Mouse (Mus musculus) lung, postnatal 4 days (tissue): Measurements from ENCODE around the gene Tead2.

Experiments
- DNase-seq, 2 experiments: peaks; one replicate each; pipeline ENCODE4 v3.0.0; 2021

Gene Tead2

DNA sequence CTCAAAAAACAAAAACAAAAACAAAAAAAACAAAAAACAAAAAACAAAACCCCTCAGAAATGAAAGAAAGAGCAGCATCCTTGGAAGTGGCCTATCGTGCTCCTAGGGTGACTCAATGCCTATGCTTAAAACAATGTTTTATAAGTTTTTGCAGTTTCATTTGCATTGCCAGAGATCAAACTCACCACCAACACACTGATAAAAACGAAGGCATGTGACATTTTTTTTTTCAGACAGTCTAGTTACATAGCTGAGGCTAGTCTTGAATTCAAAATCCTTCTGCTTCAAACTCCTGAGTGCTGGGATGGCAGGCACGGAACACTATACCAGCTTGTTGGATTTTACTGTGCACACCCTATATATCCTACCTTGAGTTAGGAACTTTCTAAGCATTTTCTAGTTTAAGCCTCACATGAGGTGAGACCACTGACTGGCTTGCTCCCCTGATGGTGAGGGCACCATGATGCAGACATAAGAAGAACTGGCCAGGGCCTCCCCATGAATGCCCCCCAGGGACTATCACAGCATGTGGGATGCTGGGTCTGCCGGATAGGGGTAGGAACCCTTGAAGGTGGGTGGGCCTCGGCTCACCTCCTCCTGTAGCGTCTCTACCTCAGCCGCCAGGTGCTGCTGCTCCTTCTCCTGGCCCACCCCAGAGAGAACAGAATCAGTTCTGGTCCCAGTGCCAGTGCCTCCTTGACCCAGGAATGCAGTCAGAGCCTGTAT is 22.8 kb upstream of the Tead2 start:
- no peak for DNase-seq

DNA sequence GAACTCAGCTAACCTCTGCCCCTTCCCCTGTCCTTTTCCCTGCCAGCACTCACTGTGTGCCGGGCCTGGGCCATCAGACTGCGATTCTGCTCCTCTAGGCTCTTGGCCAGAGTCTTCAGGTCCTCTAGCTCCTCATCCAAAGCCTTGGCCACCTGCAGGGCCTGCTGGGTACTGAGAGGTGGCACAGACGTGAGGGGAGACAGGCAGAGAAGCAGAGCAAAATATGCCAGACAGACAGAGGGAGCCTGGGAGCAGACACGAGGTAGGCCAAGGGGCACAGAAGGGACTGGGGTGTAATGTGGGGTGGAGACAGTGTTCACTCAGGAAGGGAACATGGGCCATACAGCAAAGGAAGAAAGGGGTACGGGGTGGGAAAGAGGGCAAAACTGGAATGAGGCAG is 22.1 kb upstream of the Tead2 start:
- no peak for DNase-seq

GRCm38 (mm10) chr7:45193871-45194785 is 21.4 kb upstream of the Tead2 start:
- DNase-seq = no peak

DNA sequence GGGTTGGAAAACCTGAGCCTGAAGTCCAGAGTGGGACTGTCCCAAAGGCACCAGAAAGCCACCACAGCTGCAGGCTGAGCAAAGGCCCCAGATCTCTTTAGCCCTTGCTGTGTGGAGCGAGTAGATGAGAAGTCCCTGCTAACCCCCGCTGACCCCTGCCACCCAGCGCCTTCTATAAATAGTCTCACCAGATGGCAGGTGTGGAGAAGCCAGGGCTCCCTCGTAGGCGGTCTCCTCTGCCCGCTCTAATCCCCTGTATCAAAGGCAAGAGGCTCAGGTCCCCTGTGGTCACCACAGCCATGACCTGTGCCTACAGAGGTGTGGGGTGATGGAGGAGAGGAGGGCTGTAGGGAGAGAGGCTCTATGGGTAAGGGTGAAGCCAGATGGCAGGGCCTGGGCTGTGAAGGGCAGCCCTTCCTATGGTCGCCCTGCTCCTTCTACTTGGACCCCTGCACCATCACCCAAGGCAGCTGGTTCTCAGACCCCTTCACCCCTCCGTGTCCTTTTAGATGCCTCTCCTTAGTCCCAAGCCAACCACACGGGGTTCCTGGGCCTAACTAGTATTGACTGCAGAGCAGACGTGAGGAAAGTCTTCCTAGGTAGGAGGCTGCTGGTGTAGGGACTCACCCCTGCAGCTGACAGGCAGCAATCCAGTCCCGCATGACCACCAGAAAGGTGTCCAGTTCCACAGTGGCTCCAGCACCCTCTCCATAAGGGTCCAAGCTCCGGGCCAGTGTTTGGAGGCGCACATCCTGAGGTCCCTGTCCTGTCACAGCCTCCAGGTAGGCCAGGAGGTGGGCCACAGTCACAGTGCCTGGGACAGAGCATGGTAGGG is 20.0 kb upstream of the Tead2 start:
- DNase-seq = no peak

GRCm38 (mm10) chr7:45196176-45196535 is 19.4 kb upstream of the Tead2 start:
- no peak for DNase-seq

GRCm38 (mm10) chr7:45196994-45197393 is 18.6 kb upstream of the Tead2 start:
- DNase-seq = no peak

DNA sequence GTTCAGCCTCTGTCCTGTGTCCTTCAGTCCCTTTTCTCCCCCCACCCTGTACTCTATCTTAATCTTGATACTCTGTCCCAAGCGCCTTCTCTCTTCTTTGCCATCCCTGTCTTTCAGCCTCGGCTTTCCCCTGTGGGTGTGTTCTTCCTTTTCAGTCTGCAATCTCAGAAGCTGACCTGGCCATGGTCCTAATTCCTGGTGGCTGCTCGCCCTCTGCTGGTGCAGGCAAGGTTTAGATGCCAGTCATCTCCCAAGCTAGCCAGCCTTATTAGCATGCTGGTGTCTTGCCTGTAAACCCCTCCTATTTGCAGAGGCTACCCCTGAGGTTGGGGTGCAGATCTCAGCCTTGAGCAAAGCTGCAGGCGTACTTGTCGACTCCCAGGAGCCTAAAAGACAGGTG is 17.1 kb upstream of the Tead2 start:
- peak; percentile 77 to 80 for DNase-seq

DNA sequence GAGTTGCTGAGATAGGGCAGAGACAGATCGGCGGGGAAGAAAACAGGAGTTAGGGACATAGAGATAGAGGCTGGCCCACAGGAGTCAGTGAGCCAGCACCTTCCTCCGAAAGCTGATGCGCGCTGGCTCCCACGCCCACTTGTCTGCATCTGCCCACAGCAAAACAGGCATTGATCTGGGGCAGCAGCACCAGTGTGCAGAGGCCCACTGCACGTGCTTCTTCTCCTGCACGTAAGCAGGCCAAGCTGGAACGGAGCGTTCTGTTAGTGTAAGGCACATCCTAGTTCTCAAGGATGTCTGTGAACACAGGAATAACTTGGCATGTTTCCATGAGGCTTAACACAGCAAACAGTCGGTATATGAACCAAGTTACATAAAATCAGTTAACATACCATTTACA is 16.6 kb upstream of the Tead2 start:
- DNase-seq = no peak

DNA sequence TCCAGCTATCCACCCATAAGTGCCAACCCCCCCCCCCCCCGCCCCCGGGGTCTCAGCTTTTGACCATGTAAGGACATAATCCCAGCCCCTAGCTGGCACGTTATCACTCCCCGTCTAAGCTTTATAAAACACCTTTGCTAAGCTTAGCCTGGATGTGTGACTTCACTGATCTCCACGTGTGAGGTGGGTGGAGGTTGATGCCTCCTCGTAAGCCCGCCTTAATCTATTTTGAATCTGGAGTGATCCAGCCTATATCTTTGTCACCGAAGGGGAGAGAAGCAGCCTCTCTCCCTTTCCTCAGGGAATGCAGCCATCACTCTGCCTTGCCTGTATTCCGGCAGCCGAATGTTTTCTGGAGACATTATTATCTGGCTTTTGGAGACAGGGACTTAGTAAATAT is 12.9 kb upstream of the Tead2 start:
- no peak for DNase-seq

DNA sequence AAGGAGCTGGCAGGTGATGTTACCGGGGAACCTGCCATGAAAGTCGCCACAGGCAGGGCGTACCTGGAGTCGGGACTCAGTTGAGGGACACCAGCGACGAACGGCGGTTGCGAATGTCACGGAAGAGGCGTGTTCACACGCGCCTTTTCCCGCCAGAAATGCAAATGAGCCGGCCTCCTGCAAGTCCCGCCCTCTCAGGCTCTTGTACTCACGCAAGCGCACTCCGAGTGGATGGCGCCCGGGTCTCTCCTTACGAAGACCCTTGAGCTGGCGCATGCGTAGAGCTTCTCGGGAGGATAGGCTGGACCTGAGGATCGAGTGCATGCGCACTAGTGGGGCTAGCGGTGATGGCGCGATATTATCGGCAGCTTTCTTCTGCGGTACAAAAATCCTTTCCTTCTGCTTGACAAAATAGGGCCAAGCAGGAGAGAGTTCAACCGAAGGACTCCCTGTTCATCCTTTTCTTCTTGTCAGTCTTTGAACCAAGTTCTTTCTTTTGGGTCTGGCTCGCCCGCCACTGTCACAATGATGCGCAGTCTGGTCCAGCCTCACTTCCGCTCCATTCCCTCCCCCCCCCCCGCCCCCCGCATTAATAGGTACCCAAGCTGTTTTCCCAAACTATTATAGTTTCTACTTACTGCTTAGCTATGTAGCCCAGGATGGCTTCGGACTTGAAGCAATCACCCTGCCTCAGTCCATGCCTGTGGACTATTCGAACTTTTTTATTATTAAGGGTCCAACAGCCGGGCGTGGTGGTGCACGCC is 11.0 kb upstream of the Tead2 start, which contains the start of gene Ccdc155:
Gene Ccdc155, minus strand, starts transcription at position 513 of the 764 bp plus-strand sequence.
- DNase-seq = peak; percentile 94 to 95

GRCm38 (mm10) chr7:45208260-45208659 is 7.3 kb upstream of the Tead2 start:
- DNase-seq = no peak

DNA sequence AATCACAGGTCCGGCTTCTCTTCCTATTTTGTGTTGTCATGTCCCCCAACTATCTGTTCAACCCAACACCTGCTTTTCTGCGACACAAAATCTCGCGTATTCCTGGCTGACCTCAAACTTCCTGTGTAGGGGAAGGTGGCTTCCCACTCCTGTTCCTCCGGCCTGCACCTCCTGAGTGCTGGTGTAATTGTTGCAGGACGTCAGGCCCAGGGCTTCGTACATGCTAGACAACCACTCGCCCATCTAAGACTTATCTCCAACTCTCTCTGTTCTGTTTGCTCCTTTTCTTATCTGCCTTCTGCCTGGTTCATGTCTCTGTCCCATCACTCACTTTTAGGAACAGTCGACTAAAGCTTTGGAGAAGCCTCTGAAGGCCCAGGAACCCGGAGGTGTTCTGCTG is 4.5 kb upstream of the Tead2 start:
- DNase-seq = no peak

DNA sequence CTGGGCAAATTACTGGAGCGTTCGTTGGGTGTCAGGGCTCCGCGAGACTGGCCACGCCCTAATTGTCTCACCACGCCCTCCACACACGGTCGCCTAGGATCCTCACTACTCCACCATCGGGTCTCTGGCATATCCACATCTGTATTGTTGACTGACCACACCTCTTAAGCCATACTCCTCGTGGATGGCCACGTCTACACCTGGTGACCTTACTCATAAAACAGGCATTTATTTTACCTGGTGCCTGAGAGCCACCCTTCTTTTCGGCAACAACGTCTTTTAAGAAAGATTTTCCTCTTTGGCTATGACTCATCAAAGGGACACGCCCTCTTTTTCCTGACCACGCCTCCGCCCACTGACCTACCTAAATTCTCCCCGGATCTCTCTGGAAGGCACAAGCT is 3.7 kb upstream of the Tead2 start, which contains the start of gene Dkkl1:
Gene Dkkl1, minus strand, starts transcription at position 297 of the 401 bp plus-strand sequence.
- DNase-seq = no peak

DNA sequence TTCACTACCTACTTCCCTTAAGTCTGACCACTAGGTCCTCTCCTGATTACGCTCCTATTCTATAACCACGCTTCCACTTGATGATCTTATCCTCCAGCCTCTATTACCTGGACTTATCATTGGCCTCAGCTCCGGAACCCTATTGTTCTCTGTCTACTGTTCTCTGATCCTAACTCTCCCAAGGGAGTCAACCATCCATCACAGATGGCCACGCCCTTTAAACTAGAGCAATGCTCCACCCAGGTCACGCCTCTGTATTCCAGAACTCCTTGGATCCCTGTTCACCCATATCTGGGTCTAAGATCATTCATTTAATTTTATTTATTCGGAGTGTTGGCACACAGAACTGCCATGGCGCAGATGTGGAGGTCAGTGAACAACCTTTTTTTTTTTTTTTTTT is 3.2 kb upstream of the Tead2 start:
- DNase-seq = no peak

- DNase-seq = no peak
Observed at GRCm38 (mm10) chr7:45213708-45214107, 1.8 kb upstream of the Tead2 start.

- DNase-seq = peak; percentile 86 to 90
Observed at GRCm38 (mm10) chr7:45216442-45217183, 1.1 kb downstream of the Tead2 start.

GRCm38 (mm10) chr7:45221680-45222079 is 6.1 kb downstream of the Tead2 start:
- no peak for DNase-seq

DNA sequence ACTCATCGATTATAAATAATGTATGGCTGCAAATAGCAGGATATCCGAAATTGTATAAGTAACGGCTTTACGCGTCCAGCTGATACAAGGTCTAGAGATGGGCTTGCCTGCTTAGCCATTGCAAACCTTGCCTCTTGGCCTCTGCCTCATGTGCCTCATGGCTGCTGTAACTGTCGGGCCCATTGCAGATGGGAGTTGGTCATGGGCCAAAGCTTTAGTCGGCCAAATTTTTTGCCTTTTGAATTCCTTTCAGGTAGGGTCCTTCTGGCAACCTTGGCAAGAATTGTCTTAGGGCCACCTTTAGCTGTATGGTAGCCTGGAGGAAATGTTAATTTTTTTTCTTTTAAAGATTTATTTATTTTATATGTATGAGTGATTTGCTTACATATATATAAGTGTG is 9.3 kb downstream of the Tead2 start:
- DNase-seq = no peak

- no peak for DNase-seq
Observed at GRCm38 (mm10) chr7:45226421-45226820, 10.9 kb downstream of the Tead2 start.

DNA sequence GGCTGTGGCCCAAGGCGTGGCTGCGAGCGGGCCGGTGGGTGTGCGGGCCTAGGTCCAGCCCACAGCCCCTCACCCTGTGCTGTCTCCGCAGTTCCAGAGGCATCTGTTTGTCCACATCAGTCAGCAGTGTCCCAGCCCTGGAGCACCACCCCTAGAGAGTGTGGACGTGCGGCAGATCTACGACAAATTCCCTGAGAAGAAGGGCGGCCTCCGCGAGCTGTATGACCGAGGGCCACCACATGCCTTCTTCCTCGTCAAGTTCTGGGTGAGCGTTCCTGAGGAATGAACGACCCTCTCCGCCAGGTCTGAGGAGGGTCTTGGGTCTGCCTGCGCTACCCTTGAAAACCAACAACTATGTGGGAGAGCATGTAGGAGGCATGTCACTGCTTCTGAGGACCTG is 13.0 kb downstream of the Tead2 start:
- no peak for DNase-seq

DNA sequence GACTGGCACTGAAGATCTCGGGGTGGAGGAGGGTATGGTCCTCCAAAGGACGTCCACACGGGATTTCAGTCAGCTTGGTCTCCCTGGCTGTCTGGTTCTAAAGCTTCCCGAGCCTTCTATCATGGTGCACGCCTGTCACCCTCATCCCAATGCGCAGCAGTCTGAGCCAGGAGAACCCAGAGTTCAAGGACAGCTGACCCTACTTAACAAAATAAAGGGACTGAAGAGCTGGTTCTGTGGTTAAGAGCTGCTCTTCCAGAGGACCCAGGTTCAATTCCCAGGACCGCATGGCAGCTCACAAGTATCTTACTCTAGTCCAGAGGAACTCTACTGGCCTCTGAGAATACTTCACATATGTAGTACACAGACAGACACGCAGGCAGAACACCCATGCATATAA is 13.5 kb downstream of the Tead2 start:
- no peak for DNase-seq
